17 mouse cellular contexts compared by ENCODE assay signal in genomic region chr10:82997460-82997859, GRCm38 (mm10).
"Had no signal": no experiment of that assay in that cellular context is flagged by ENCODE, and none has a peak within 500 bp of the region (broad histone marks: within the 10 kb centered on the region; RNA-seq: fewer than 3 reads in every experiment).

No protein-coding gene starts in this region.

- H3K27ac ChIP-seq: liver, embryonic 15.5 days; lung, embryonic 15.5 days; macrophage; midbrain, embryonic 10.5 days; midbrain, embryonic 13.5 days; midbrain, embryonic 15.5 days; neural tube, embryonic 12.5 days had no signal

- H3K27me3 ChIP-seq: liver, embryonic 13.5 days; liver, embryonic 15.5 days; lung, embryonic 15.5 days; midbrain, embryonic 13.5 days; midbrain, embryonic 15.5 days; neural tube, embryonic 12.5 days had no signal

- H3K36me3 ChIP-seq: liver, embryonic 13.5 days; liver, embryonic 15.5 days; lung, embryonic 15.5 days; midbrain, embryonic 10.5 days; midbrain, embryonic 13.5 days; midbrain, embryonic 15.5 days; neural tube, embryonic 12.5 days had no signal

- H3K9ac ChIP-seq: liver, embryonic 13.5 days; liver, embryonic 15.5 days; liver, postnatal 0 days; lung, embryonic 15.5 days; midbrain, embryonic 13.5 days; midbrain, embryonic 15.5 days; neural tube, embryonic 12.5 days had no signal

- H3K4me3 ChIP-seq: liver, embryonic 13.5 days; liver, embryonic 15.5 days; lung, embryonic 15.5 days; midbrain, embryonic 10.5 days; midbrain, embryonic 13.5 days; midbrain, embryonic 15.5 days; neural tube, embryonic 12.5 days had no signal

- DNase-seq: liver, embryonic 13.5 days; liver, postnatal 0 days; lung, adult 2 months; lung, postnatal 14 days; lung, postnatal 36 days; right cerebral cortex, postnatal 14 days; thymus, adult 18-20 months; thymus, postnatal 14 days; thymus, postnatal 36 days had no signal

- H3K4me2 ChIP-seq: liver, embryonic 13.5 days; liver, embryonic 15.5 days; lung, embryonic 15.5 days; midbrain, embryonic 13.5 days; midbrain, embryonic 15.5 days; neural tube, embryonic 12.5 days had no signal

- H3K4me1 ChIP-seq: midbrain, embryonic 13.5 days; midbrain, embryonic 15.5 days; neural tube, embryonic 12.5 days had no signal

- H3K9me3 ChIP-seq: liver, embryonic 13.5 days; liver, embryonic 15.5 days; lung, embryonic 15.5 days; midbrain, embryonic 10.5 days; midbrain, embryonic 13.5 days; midbrain, embryonic 15.5 days; neural tube, embryonic 12.5 days had no signal

- ATAC-seq: liver, postnatal 0 days; lung, postnatal 0 days; midbrain, embryonic 13.5 days; midbrain, embryonic 15.5 days had no signal
